Mouse (Mus musculus) liver, embryonic 13.5 days (tissue): ENCODE data around the gene Acat3. TPM values are rescaled to one million over a fixed set of nuclear protein-coding genes. Genes with fewer than 3 reads are reported as not detected.
"Not testable (repeated sequence)": the region's sequence is repeated elsewhere in the genome, so short reads cannot be mapped to it uniquely, and the experiment has no call there.

Source experiments
- ATAC-seq: fragments of 200-750 bp; cut with Nextera tagmentation; 2 replicates; pipeline ENCODE4 v1.8.0; 2017; ENCODE audit warnings: low read depth, mild to moderate bottlenecking, moderate number of reproducible peaks, moderate library complexity
- DNase-seq: peaks from one replicate; pipeline ENCODE4 v3.0.0; 2022
- H3K27ac ChIP-seq: fragments of 300-500 bp; sonication (generic); 2 replicates; pipeline ENCODE4 v1.5.1; 2015; ENCODE audit warnings: moderate library complexity, mild to moderate bottlenecking, inconsistent platforms
- H3K27me3 ChIP-seq: fragments of 300-500 bp; sonication (generic); 2 replicates; pipeline ENCODE4 v1.6.1; 2015; ENCODE audit warnings: mild to moderate bottlenecking, inconsistent platforms
- H3K36me3 ChIP-seq: fragments of 300-500 bp; sonication (generic); 2 replicates; pipeline ENCODE4 v1.6.1; 2015; ENCODE audit warnings: mild to moderate bottlenecking, inconsistent platforms
- H3K4me1 ChIP-seq: fragments of 300-500 bp; sonication (generic); replicated peaks from 2 replicates; pipeline ENCODE4 v1.6.1; 2015; ENCODE audit warnings: inconsistent platforms
- H3K4me2 ChIP-seq: fragments of 300-500 bp; sonication (generic); 2 replicates; pipeline ENCODE4 v1.6.1; 2015; ENCODE audit warnings: inconsistent platforms, mild to moderate bottlenecking, moderate library complexity
- H3K4me3 ChIP-seq: fragments of 300-500 bp; sonication (generic); replicated peaks from 2 replicates; pipeline ENCODE4 v1.5.1; 2015; ENCODE audit warnings: mild to moderate bottlenecking, inconsistent platforms
- H3K9ac ChIP-seq: fragments of 300-500 bp; sonication (generic); 2 replicates; pipeline ENCODE4 v1.6.1; 2015; ENCODE audit warnings: mild to moderate bottlenecking, inconsistent platforms
- H3K9me3 ChIP-seq: fragments of 300-500 bp; sonication (generic); replicated peaks from 2 replicates; pipeline ENCODE4 v1.6.1; 2016; ENCODE audit warnings: inconsistent platforms
- WGBS: fragments of 180-500 bp; shearing (Covaris S2); methylation state at CpG from one replicate; pipeline ENCODE4 v1.1.7; 2015; ENCODE audit not compliant: insufficient replicate concordance; 5-methylcytosine and 5-hydroxymethylcytosine counted together
- polyA plus RNA-seq: library from polyadenylated mRNA; unstranded; fragments of >200 nt; fragmentation: Nextera tagmentation; extraction: Ambion mirVana; gene quantifications from 2 replicates; pipeline ENCODE4 v1.2.1, GENCODE M21; 2015

Gene Acat3
- polyA plus RNA-seq, 1 experiment from 2014 or later, result 2.6 TPM

DNA sequence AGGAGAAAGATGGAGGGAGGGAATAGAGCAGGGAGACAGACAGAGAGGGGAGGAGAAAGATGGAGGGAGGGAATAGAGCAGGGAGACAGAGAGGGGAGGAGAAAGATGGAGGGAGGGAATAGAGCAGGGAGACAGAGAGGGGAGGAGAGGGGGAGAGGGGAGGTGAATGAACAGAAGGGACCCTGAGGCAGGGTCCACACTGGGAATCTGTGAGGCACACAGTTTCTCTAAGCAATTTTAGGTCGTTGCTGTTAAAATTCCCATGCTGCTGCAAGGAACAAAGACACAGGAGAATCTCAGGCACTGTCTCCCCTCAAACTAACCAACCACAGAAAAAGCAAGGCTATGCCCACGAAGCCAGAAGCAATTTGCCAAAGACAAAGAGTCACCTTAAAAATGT, 41.8 kb downstream of the Acat3 start:
- not testable (repeated sequence) for H3K4me1 ChIP-seq, H3K4me2 ChIP-seq, H3K27me3 ChIP-seq, H3K9ac ChIP-seq, H3K9me3 ChIP-seq, H3K4me3 ChIP-seq, ATAC-seq, DNase-seq, H3K27ac ChIP-seq
- peaks cover 57% of the 10 kb centered on the region for H3K36me3 ChIP-seq
- 42% methylated on average over 2 of the region's 2 CpGs for WGBS

DNA sequence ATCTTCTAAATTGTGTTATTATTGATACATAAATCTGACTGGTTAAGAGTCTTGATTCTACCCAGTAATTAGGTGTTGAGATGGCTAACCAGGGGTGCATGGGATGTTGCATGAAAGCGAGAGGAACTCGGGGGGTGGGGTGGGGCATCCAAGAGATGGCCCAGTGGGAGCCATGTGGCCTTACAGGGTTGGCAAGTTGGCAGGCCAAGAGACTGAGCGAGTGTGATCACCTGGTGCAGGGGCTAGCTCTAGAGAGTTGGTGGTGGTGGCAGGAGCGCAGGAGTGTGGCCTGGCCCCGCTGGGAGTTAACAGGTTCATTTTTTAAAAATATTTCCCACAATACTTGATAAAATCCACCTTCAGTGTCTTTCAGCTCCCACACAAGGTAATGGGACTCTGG, 42.7 kb downstream of the Acat3 start:
- Histone ChIP-seq H3K36me3 (peaks cover 49% of the 10 kb centered on the region), H3K4me3 (no peak overlapping the region), H3K9me3 (no peaks in the 10 kb centered on the region), H3K4me1 (no peaks in the 10 kb centered on the region), H3K4me2 (no peak overlapping the region), H3K27ac (no peak overlapping the region), H3K27me3 (no peaks in the 10 kb centered on the region), H3K9ac (no peak overlapping the region)
- 78% methylated on average over 5 of the region's 5 CpGs for WGBS
- no peak for ATAC-seq
- DNase-seq, result no peak

DNA sequence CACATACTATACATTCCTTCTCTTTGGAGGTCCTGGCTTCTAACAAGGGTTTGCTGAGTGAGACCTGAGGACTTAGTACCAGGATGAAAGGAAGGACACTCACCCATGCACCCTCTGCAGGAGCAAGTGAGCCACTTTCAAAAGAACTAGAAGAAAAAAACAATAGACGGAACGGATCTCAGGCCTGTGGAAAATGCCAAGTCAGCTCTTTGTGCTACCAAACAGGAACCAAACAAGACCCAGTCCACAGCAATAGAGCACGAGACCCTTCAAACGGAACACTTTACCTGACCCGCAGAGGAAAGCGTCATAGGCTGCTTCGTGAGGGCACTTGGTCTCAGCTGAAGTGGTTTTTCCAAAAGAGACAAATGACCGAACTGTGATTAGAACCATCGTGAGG, 48.4 kb downstream of the Acat3 start:
- ATAC-seq (no peak), DNase-seq (no peak)
- Histone ChIP-seq H3K36me3 (peaks cover 28% of the 10 kb centered on the region; the same call in 1 of the 2 replicates), H3K27ac (no peak overlapping the region), H3K4me2 (no peak overlapping the region), H3K9me3 (no peaks in the 10 kb centered on the region), H3K27me3 (no peaks in the 10 kb centered on the region), H3K4me1 (no peaks in the 10 kb centered on the region), H3K9ac (no peak overlapping the region), H3K4me3 (no peak overlapping the region)
- 86% methylated on average over 9 of the region's 9 CpGs for WGBS

DNA sequence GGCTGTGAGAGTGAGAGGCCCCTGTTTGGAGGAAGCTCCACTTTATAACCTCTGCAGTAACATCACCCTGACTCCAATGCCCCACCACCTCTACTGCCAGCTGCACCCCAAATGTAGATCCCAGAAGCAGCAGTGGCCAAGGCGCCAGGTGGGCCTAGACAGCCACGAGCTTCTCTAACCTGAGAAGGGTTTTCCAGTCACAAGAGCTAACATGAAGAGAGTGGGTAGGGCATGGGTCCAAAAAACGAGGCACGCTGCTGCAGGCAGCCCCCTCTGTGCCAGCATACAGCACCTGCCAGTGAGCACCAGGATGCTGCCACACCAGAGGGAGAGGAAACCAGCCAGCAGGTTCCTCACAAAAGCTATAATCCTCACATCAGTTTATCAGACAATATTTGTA, 49.3 kb downstream of the Acat3 start:
- no peak overlapping the region for H3K9ac ChIP-seq
- H3K4me1 ChIP-seq, result no peaks in the 10 kb centered on the region
- H3K4me3 ChIP-seq, result no peak overlapping the region
- H3K9me3 ChIP-seq, result no peaks in the 10 kb centered on the region
- H3K27ac ChIP-seq, result no peak overlapping the region
- H3K27me3 ChIP-seq, result no peaks in the 10 kb centered on the region
- ATAC-seq, result no peak
- no peak overlapping the region for H3K4me2 ChIP-seq
- H3K36me3 ChIP-seq, result peaks cover 26% of the 10 kb centered on the region; the same call in 1 of the 2 replicates
- DNase-seq, result no peak
- WGBS, result 77% methylated on average over 4 of the region's 4 CpGs

DNA sequence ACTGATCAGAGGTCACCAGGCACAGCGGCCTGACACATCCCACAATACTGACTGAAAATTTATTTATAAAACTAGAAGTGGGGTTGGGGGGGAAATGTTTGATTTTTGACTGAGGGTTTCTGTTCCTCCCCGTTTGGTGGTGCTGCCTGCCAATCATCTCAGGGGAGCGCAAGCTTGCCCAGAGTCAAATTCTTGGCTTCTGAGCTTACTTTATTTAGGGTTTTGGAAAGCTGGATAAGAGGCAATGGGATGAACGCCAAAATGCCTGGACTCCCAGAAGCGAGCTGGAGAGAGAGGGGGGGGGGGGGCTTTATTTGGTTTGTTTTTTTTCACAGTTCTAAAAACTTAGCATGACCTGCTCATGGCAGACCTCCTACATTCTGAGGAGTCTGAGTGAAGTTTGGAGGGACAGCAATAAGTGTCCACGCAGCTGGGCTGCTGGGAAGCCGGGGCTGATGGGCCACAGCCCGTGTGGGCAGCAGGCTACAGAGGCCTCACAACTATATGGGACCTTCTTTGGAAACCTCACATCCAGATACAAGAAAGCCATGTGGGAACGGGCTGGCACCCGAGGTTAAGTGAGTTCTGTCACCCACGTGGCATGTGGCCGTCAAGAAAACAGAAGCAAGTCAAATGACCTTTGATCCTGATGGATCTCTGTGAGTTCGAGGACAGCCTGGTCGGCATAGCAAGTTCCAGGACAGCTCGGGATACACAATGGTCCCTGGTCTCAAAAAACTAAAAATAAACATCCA, 53.2 kb downstream of the Acat3 start:
- no peak for ATAC-seq

DNA sequence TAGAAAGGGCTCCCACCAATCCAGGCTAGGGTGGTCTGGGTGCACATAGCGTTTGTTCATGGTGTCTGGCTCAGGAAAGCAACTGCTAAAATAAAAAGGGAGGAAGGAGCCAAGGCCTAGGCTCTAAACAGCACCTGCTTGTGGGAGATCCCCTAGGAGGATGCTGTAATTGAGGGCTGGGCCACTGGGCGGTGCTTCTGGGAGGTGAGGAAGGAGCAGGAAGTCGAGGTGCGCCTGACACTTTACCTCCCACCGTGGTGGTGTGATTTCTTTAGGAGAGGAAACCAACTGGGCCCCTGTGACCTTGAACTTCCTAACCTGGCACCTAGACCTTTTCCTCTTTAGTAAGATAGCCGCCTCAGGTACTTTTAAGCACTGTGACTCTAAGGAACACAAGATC, 53.8 kb downstream of the Acat3 start:
- H3K36me3 ChIP-seq, result peaks cover 11% of the 10 kb centered on the region; the same call in 1 of the 2 replicates

More for the DNA sequence above, 53.2 kb downstream of the Acat3 start:
- no peaks in the 10 kb centered on the region for H3K9me3 ChIP-seq
- H3K36me3 ChIP-seq, result peaks cover 16% of the 10 kb centered on the region; the same call in 1 of the 2 replicates
- 70% methylated on average over 15 of the region's 15 CpGs for WGBS
- H3K27ac ChIP-seq, result no peak overlapping the region
- H3K27me3 ChIP-seq, result no peaks in the 10 kb centered on the region
- no peak for DNase-seq
- no peak overlapping the region for H3K4me3 ChIP-seq
- H3K9ac ChIP-seq, result no peak overlapping the region
- H3K4me1 ChIP-seq, result no peaks in the 10 kb centered on the region
- H3K4me2 ChIP-seq, result no peak overlapping the region

DNA sequence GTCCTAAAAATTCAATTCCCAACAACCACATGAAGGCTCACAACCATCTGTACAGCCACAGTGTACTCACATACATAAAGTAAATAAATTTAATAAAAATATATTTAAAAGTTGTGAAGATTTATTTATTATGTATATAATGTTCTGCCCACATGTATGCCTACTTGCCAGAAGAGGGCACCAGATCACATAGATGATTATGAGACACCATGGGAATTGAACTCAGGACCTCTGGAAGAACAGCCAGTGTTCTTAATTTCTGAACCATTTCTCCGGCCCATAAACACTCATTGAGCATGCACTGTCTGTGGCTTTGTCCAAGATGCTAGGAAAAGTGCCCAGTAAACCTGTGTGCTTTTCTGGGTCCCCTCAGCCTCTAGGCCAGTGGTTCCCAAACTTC, 59.2 kb downstream of the Acat3 start:
- Histone ChIP-seq H3K4me2 (no peak overlapping the region), H3K27ac (no peak overlapping the region), H3K4me3 (no peak overlapping the region), H3K27me3 (peaks cover 12% of the 10 kb centered on the region; the same call in 1 of the 2 replicates), H3K4me1 (peaks cover 7% of the 10 kb centered on the region; the same call in 1 of the 2 replicates), H3K9ac (no peak overlapping the region), H3K36me3 (no peaks in the 10 kb centered on the region), H3K9me3 (no peaks in the 10 kb centered on the region)
- ATAC-seq (no peak), DNase-seq (no peak)
- 54% methylated on average over 1 of the region's 1 CpGs for WGBS

More for the DNA sequence above, 53.8 kb downstream of the Acat3 start:
- 34% methylated on average over 6 of the region's 6 CpGs for WGBS
- Histone ChIP-seq H3K4me1 (no peaks in the 10 kb centered on the region), H3K9me3 (no peaks in the 10 kb centered on the region), H3K4me3 (no peak overlapping the region), H3K27ac (no peak overlapping the region), H3K4me2 (no peak overlapping the region), H3K9ac (no peak overlapping the region), H3K27me3 (no peaks in the 10 kb centered on the region)
- DNase-seq (no peak), ATAC-seq (no peak)

DNA sequence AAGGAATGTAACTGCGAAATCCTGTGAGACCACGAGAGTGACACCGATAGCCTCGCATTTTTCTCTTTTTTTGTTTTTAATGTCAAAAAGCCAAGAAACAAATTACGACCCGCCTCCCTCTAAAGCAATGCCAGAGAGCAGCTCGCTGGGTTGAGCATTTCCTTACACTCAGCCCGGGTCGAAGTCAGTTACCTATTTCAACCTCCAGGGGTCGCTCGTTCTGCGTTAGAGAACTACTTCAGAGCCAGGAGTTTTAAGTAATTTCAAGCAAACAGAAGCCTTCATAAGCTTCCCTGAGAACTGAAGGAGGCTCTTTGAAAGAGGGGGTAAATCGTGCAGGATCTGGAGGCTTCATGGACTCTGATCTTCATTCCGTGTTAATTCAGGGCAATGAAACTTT, 60.2 kb downstream of the Acat3 start:
- H3K27me3 ChIP-seq, result peaks cover 12% of the 10 kb centered on the region; the same call in 1 of the 2 replicates
- ATAC-seq (0 out of 2 replicates have a peak, but pooled peaks have one; percentile 47), DNase-seq (peak; percentile 53)
- no peaks in the 10 kb centered on the region for H3K36me3 ChIP-seq
- no peak overlapping the region for H3K9ac ChIP-seq
- no peaks in the 10 kb centered on the region for H3K9me3 ChIP-seq
- 3% methylated on average over 14 of the region's 14 CpGs for WGBS
- H3K4me2 ChIP-seq, result peak overlapping the region; percentile 43
- peak overlapping the region; percentile 12; the same call in 1 of the 2 replicates for H3K4me3 ChIP-seq
- peaks cover 7% of the 10 kb centered on the region; the same call in 1 of the 2 replicates for H3K4me1 ChIP-seq
- H3K27ac ChIP-seq, result no peak overlapping the region

DNA sequence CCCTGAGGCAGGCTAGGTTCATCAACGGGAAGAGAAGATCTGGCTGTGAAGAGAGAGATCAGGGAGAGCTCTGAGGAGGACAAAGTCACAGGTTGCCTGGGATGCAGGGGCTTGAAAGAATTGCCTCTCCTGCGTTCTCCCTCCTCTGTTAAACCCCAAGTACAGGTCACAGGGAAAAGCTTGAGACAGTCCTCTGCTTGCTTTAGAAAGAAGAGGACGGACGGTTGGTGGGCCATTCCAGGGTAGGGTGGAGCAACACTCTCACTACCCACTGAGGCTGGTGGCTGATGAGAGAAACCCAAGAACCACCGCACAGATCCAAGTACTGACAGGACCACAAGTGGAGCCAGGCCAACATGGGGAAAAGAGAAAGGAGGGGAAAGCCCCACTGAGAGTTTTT, 64.7 kb downstream of the Acat3 start, which contains the start of gene Mrgprh:
Mrgprh (plus strand) TSS at position 301 of the 400 bp plus-strand sequence.
- no peak for ATAC-seq
- WGBS, result 47% methylated on average over 5 of the region's 5 CpGs
- H3K27me3 ChIP-seq, result peaks cover 32% of the 10 kb centered on the region
- H3K4me1 ChIP-seq, result peaks cover 7% of the 10 kb centered on the region; the same call in 1 of the 2 replicates
- no peaks in the 10 kb centered on the region for H3K9me3 ChIP-seq
- H3K36me3 ChIP-seq, result no peaks in the 10 kb centered on the region
- H3K27ac ChIP-seq, result no peak within 1 kb of the TSS
- H3K4me2 ChIP-seq, result no peak within 1 kb of the TSS
- no peak within 1 kb of the TSS for H3K9ac ChIP-seq
- no peak within 1 kb of the TSS for H3K4me3 ChIP-seq
- no peak for DNase-seq

Other genes with a start within 250 kb of the Acat3 start
- gene Igf2r, start 170.9 kb downstream of the Acat3 start, polyA plus RNA-seq, result 13.8 and 17.4 TPM in 2 replicates
- gene Mas1, start 72.5 kb downstream of the Acat3 start, polyA plus RNA-seq, result 0.22 TPM in 1 of 2 replicates, not detected in the other
- gene Mrgprh, start 64.6 kb downstream of the Acat3 start, polyA plus RNA-seq, result not detected in 2 replicates
- 0.40 and 0.66 TPM in 2 replicates for gene Pnldc1, start 30.4 kb downstream of the Acat3 start, polyA plus RNA-seq
- 346 and 426 TPM in 2 replicates for gene Tcp1, start 24.9 kb downstream of the Acat3 start, polyA plus RNA-seq
- gene Mrpl18, start 24.3 kb downstream of the Acat3 start, polyA plus RNA-seq, result 184 and 197 TPM in 2 replicates
- 87.7 and 104 TPM in 2 replicates for gene Acat2, start 20.1 kb upstream of the Acat3 start, polyA plus RNA-seq
- gene Wtap, start 53.6 kb upstream of the Acat3 start, polyA plus RNA-seq, result 63.4 and 69.1 TPM in 2 replicates
- 146 and 149 TPM in 2 replicates for gene Sod2, start 66.2 kb upstream of the Acat3 start, polyA plus RNA-seq
- gene Gpr31b, start 111.7 kb upstream of the Acat3 start, polyA plus RNA-seq, result not detected in 2 replicates
- gene Tcp10b, start 120.5 kb upstream of the Acat3 start, polyA plus RNA-seq, result not detected in 2 replicates
- 0.05 TPM in 1 of 2 replicates, not detected in the other for gene Unc93a, start 191.2 kb upstream of the Acat3 start, polyA plus RNA-seq